Mouse (Mus musculus) limb, embryonic 15.5 days (tissue): ENCODE measurements around the gene Psme1. TPM values are rescaled to one million over a fixed set of nuclear protein-coding genes. Genes with fewer than 3 reads are reported as not detected.

Experiments used
- ATAC-seq: fragments of 200-750 bp; cut with Nextera tagmentation; 2 replicates; pipeline ENCODE4 v1.8.0; 2017; ENCODE audit warnings: low read depth, moderate TSS enrichment; ENCODE audit not compliant: insufficient number of reproducible peaks, low FRiP score, low TSS enrichment
- H3K27ac ChIP-seq: fragments of 300-500 bp; sonication (generic); 2 replicates; pipeline ENCODE4 v1.5.1; 2015; ENCODE audit warnings: moderate library complexity, mild to moderate bottlenecking, inconsistent platforms
- H3K27me3 ChIP-seq: fragments of 300-500 bp; sonication (generic); 2 replicates; pipeline ENCODE4 v1.6.1; 2015; ENCODE audit warnings: inconsistent platforms
- H3K36me3 ChIP-seq: fragments of 300-500 bp; sonication (generic); 2 replicates; pipeline ENCODE4 v1.6.1; 2015; ENCODE audit warnings: inconsistent platforms
- H3K4me1 ChIP-seq: fragments of 300-500 bp; sonication (generic); 2 replicates; pipeline ENCODE4 v1.6.1; 2015; ENCODE audit warnings: inconsistent platforms
- H3K4me2 ChIP-seq: fragments of 300-500 bp; sonication (generic); 2 replicates; pipeline ENCODE4 v1.6.1; 2015; ENCODE audit warnings: mild to moderate bottlenecking, inconsistent platforms
- H3K4me3 ChIP-seq: fragments of 300-500 bp; sonication (generic); 2 replicates; pipeline ENCODE4 v1.5.1; 2015; ENCODE audit warnings: mild to moderate bottlenecking, inconsistent platforms
- H3K9ac ChIP-seq: fragments of 300-500 bp; sonication (generic); 2 replicates; pipeline ENCODE4 v1.6.1; 2015; ENCODE audit warnings: inconsistent platforms
- H3K9me3 ChIP-seq: fragments of 300-500 bp; sonication (generic); 2 replicates; pipeline ENCODE4 v1.6.1; 2016; ENCODE audit warnings: inconsistent platforms
- WGBS: fragments of 180-500 bp; shearing (Covaris S2); methylation state at CpG from one replicate; pipeline ENCODE4 v1.1.7; 2015; 5-methylcytosine and 5-hydroxymethylcytosine counted together
- polyA plus RNA-seq: library from polyadenylated mRNA; unstranded; fragments of >200 nt; fragmentation: Nextera tagmentation; extraction: Ambion mirVana; gene quantifications from 2 replicates; pipeline ENCODE4 v1.2.1, GENCODE M21; 2015

Psme1 gene
- polyA plus RNA-seq: 141 and 148 TPM in 2 replicates

DNA sequence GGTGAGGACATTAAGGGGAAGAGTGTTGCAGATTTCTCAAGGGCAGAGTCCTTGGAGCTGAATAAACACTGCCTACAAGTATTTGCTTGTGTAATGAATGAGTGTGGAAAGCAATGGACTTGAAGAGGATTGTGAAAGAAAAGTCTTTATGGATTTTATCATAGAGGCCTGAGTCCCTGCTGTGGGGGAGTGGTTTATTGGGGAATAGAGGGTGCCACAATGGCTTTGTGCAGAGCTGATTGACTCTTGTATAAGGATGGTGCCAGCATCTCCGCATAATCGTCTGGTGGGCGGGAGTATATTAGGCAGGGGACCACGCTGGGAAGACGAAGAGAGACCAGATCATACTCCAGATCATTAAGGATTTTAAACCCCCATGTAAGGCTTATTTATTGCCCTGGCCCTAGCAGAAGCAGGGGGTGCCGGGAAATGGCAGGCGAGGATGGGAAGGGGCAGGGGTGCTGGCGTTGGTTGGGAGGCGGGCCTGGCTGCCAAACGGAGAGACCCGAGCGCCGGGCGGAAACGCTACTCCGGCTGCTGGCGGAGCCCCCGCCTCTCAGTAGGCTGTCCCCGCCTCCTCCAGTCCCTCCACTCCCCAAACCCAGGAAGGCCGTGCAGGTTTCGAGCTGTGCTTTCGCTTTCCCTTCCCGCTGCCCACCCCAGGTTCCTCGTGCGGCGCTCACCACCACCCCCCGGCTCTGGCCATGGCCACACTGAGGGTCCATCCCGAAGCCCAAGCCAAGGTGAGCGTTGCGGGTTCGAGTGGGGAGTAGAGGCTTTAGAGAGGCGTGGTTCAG lies at the start of gene Psme1:
Gene Psme1 (plus strand): TSS at position 253 of the 797 bp plus-strand sequence.
- H3K9me3 ChIP-seq: no peaks in the 10 kb centered on the region
- peak within 1 kb of the TSS; percentile 73 for H3K4me2 ChIP-seq
- peak within 1 kb of the TSS; percentile 60 for H3K4me3 ChIP-seq
- H3K27ac ChIP-seq: peak within 1 kb of the TSS; percentile 84
- no peaks in the 10 kb centered on the region for H3K27me3 ChIP-seq
- H3K36me3 ChIP-seq: peaks cover 21% of the 10 kb centered on the region
- peaks cover 10% of the 10 kb centered on the region for H3K4me1 ChIP-seq
- ATAC-seq: peak; percentile 88
- peak within 1 kb of the TSS; percentile 76 for H3K9ac ChIP-seq
- under 1% methylated on average over 32 of the region's 32 CpGs for WGBS

- ATAC-seq: no peak
These were observed 41.7 kb upstream of the Psme1 start for GRCm38 (mm10) chr14:55536116-55536745.

DNA sequence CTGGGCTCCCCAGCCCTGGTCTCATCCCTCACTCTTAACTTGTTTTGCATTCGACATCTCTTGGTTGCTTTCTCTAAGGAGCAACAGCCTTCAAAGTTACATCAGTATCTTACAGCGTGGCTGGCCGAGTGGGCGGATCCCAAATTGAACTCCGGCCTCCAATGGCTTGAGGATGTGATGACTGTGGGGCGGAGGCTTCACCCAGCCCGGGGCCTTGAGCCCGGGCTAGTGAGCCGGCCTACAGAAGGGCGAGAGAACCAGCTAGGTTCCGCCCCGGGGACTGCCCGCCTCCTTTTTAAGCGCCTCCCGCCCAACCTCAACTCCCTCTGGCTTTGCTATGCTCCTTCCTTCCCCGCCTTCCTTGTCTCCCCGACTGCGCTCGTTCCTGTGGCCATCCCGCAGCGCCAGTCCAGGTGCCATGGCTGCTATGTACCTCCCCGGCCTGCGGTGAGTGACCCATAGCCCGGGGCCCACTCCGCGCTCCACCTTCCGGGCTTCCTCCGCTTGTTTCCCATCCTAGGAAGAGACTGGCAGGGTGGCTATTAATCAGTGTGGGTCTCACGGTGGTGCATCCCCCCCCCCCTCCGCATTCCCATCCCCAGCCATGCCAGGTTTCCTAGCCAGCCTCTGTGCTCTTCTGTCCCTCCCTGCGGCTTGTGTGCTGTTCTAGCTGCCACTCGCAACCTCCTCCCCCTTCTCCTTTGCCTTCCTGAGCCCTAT lies 37.7 kb upstream of the Psme1 start, which contains the start of gene Pck2:
Gene Pck2 (plus strand): TSS at position 200 of the 720 bp plus-strand sequence.
- Histone ChIP-seq H3K9ac (peak within 1 kb of the TSS; percentile 57), H3K36me3 (peaks cover 32% of the 10 kb centered on the region), H3K4me1 (peaks cover 18% of the 10 kb centered on the region), H3K4me2 (peak within 1 kb of the TSS; percentile 86), H3K27ac (peak within 1 kb of the TSS; percentile 87), H3K4me3 (peak within 1 kb of the TSS; percentile 69), H3K27me3 (no peaks in the 10 kb centered on the region), H3K9me3 (no peaks in the 10 kb centered on the region)
- ATAC-seq: peak; percentile 89
- WGBS: under 1% methylated on average over 31 of the region's 32 CpGs

More at GRCm38 (mm10) chr14:55536116-55536745, 41.7 kb upstream of the Psme1 start:
- no peak overlapping the region for H3K4me2 ChIP-seq
- peaks cover 10% of the 10 kb centered on the region for H3K4me1 ChIP-seq
- H3K36me3 ChIP-seq: no peaks in the 10 kb centered on the region
- no peaks in the 10 kb centered on the region for H3K27me3 ChIP-seq
- WGBS: 46% methylated on average over 6 of the region's 6 CpGs
- no peak overlapping the region for H3K4me3 ChIP-seq
- H3K27ac ChIP-seq: no peak overlapping the region
- H3K9me3 ChIP-seq: no peaks in the 10 kb centered on the region
- H3K9ac ChIP-seq: no peak overlapping the region

GRCm38 (mm10) chr14:55540787-55541321 lies 37.1 kb upstream of the Psme1 start:
- H3K27me3 ChIP-seq: no peaks in the 10 kb centered on the region
- WGBS: 5% methylated on average over 10 of the region's 10 CpGs
- ATAC-seq: no peak
- peak overlapping the region; percentile 86 for H3K4me2 ChIP-seq
- H3K4me1 ChIP-seq: peaks cover 18% of the 10 kb centered on the region
- H3K4me3 ChIP-seq: peak overlapping the region; percentile 69
- H3K9me3 ChIP-seq: no peaks in the 10 kb centered on the region
- H3K36me3 ChIP-seq: peaks cover 37% of the 10 kb centered on the region
- peak overlapping the region; percentile 57 for H3K9ac ChIP-seq
- peak overlapping the region; percentile 87 for H3K27ac ChIP-seq

DNA sequence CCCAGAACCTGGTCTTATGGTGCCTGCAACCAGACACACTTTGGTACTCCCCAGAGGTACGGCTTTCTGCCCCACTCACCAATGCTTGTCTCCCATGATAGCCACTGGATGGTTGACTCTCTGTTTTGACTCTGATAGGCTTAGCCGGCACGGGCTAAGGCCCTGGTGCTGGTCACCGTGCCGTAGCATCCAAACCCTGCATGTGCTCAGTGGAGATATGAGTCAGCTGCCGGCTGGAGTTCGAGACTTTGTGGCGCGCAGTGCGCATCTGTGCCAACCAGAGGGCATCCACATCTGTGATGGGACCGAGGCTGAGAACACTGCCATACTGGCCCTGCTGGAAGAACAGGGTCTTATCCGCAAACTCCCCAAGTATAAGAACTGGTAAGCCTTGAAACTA lies 35.7 kb upstream of the Psme1 start:
- H3K9me3 ChIP-seq: no peaks in the 10 kb centered on the region
- no peak overlapping the region for H3K27ac ChIP-seq
- WGBS: 94% methylated on average over 12 of the region's 12 CpGs
- ATAC-seq: no peak
- H3K4me2 ChIP-seq: no peak overlapping the region
- H3K27me3 ChIP-seq: no peaks in the 10 kb centered on the region
- no peak overlapping the region for H3K9ac ChIP-seq
- H3K4me3 ChIP-seq: no peak overlapping the region
- peaks cover 48% of the 10 kb centered on the region for H3K36me3 ChIP-seq
- H3K4me1 ChIP-seq: peaks cover 18% of the 10 kb centered on the region

DNA sequence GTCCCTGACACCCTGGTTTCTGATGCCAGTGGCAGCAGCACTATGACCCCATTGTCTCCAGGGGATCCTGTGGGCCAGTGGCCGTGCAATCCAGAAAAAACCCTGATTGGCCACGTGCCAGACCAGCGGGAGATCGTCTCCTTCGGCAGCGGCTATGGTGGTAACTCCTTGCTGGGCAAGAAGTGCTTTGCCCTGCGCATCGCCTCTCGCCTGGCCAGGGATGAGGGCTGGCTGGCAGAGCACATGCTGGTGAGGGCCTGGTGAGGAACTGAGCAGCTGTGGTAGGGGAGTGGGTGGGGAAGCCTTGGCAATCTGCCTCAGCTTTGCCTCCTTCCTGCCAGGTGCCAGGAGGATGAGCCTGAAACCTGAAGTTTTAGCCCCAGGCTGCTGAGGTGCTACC lies 33.6 kb upstream of the Psme1 start:
- ATAC-seq: no peak
- H3K36me3 ChIP-seq: peaks cover 68% of the 10 kb centered on the region
- no peak overlapping the region for H3K9ac ChIP-seq
- H3K9me3 ChIP-seq: no peaks in the 10 kb centered on the region
- H3K4me3 ChIP-seq: no peak overlapping the region
- H3K27ac ChIP-seq: no peak overlapping the region
- no peaks in the 10 kb centered on the region for H3K27me3 ChIP-seq
- H3K4me2 ChIP-seq: no peak overlapping the region
- WGBS: 78% methylated on average over 9 of the region's 9 CpGs
- H3K4me1 ChIP-seq: peaks cover 18% of the 10 kb centered on the region

DNA sequence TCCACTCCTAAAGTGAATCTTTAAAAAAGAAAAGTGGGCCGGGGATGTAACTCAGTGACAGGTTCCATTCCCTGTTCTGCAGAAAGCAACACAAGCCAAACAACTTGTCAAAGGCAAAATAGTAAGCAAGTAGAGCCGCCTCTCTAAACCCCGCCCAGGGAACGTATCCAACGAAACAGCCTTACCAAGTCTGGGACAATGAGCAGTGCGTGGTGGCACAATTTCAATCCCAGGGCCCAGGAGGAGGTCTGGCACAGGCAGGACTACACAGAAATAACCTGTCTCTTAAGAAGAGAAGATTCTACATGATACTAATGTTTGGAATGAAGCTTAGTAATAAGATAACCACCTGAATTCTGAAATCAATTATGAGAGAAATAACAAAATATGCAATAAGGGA lies 27.7 kb upstream of the Psme1 start:
- H3K4me3 ChIP-seq: no peak overlapping the region
- H3K9me3 ChIP-seq: no peaks in the 10 kb centered on the region
- H3K27ac ChIP-seq: no peak overlapping the region
- peaks cover 45% of the 10 kb centered on the region for H3K36me3 ChIP-seq
- H3K27me3 ChIP-seq: no peaks in the 10 kb centered on the region
- H3K4me1 ChIP-seq: no peaks in the 10 kb centered on the region
- no peak for ATAC-seq
- WGBS: 83% methylated on average over 6 of the region's 6 CpGs
- H3K9ac ChIP-seq: no peak overlapping the region
- no peak overlapping the region for H3K4me2 ChIP-seq

- no peaks in the 10 kb centered on the region for H3K9me3 ChIP-seq
- ATAC-seq: no peak
- WGBS: 71% methylated on average over 5 of the region's 5 CpGs
- H3K9ac ChIP-seq: no peak overlapping the region
- H3K27me3 ChIP-seq: no peaks in the 10 kb centered on the region
- no peak overlapping the region for H3K27ac ChIP-seq
- no peaks in the 10 kb centered on the region for H3K4me1 ChIP-seq
- H3K4me2 ChIP-seq: no peak overlapping the region
- H3K36me3 ChIP-seq: peaks cover 35% of the 10 kb centered on the region
- no peak overlapping the region for H3K4me3 ChIP-seq
These were observed 26.6 kb upstream of the Psme1 start for GRCm38 (mm10) chr14:55551347-55551746.

GRCm38 (mm10) chr14:55551794-55552193 lies 26.1 kb upstream of the Psme1 start:
- H3K36me3 ChIP-seq: peaks cover 32% of the 10 kb centered on the region
- ATAC-seq: no peak
- H3K27me3 ChIP-seq: no peaks in the 10 kb centered on the region
- H3K4me1 ChIP-seq: no peaks in the 10 kb centered on the region
- no peak overlapping the region for H3K27ac ChIP-seq
- no peak overlapping the region for H3K4me2 ChIP-seq
- no peaks in the 10 kb centered on the region for H3K9me3 ChIP-seq
- no peak overlapping the region for H3K4me3 ChIP-seq
- WGBS: 92% methylated on average over 8 of the region's 8 CpGs
- no peak overlapping the region for H3K9ac ChIP-seq

GRCm38 (mm10) chr14:55554635-55555034 lies 23.3 kb upstream of the Psme1 start:
- Histone ChIP-seq H3K4me1 (0 out of 2 replicates have a peak, but pooled peaks cover 4% of the 10 kb centered on the region), H3K36me3 (peaks cover 5% of the 10 kb centered on the region; the same call in 1 of the 2 replicates), H3K27me3 (no peaks in the 10 kb centered on the region), H3K27ac (no peak overlapping the region), H3K9ac (no peak overlapping the region), H3K4me2 (no peak overlapping the region), H3K4me3 (no peak overlapping the region), H3K9me3 (no peaks in the 10 kb centered on the region)
- no peak for ATAC-seq

DNA sequence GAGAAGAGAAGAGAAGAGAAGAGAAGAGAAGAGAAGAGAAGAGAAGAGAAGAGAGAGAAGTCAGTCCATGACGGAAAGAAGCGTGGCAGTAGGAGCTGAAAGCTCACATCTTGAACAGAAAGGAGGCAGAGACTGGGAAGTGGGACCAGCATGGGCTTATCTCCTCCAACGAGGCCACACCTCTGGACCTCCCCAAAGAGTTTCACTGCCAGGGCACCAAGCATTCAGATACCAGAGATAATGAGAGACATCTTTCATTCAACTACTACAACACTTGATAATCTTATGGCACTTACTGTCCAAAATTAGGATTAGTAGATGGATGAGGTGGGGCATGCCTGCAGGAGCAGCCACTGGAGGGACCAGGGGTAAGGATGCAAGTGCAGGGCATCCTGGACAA lies 22.1 kb upstream of the Psme1 start:
- WGBS: 65% methylated on average over 3 of the region's 3 CpGs
- no peak for ATAC-seq
- Histone ChIP-seq H3K27ac (no peak overlapping the region), H3K27me3 (no peaks in the 10 kb centered on the region), H3K9me3 (no peaks in the 10 kb centered on the region), H3K4me1 (peaks cover 4% of the 10 kb centered on the region; the same call in 1 of the 2 replicates), H3K36me3 (no peaks in the 10 kb centered on the region), H3K4me2 (no peak overlapping the region), H3K9ac (no peak overlapping the region), H3K4me3 (no peak overlapping the region)
